10 mouse cellular contexts compared by ENCODE assay signal in the genomic region with DNA sequence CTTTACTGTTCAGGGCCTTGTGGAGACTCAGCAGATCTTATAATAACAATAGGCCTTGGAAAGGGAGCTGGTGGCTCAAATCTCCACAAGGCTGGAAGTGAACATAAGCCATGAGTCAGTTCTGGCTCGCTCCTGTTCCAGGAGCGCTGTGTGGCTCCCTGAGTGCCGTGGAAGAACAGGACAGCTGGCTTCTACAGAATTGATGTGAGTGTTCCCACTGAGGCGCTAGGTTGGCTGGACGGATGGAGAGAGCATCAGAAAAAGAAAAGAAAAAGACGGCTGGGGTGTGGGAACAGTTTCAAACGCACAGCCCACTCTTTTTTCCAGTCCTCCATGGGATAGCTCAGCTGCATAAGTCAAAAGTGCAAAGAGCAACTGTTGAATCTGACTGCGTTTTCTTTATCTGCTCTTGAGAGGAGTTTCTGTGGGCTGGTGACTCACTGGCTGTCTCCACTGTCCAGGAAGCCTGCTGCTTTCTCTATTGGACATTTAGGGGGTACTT. TPM values are rescaled to one million over a fixed set of nuclear protein-coding genes. Genes with fewer than 3 reads are reported as not detected.
DNase-seq lines count a peak whose midpoint lies in the region; ATAC-seq lines count a peak whose summit lies in the region.
"Had no signal": no experiment of that assay in that cellular context is flagged by ENCODE, and none has a peak within 500 bp of the region (broad histone marks: within the 10 kb centered on the region; RNA-seq: fewer than 3 reads in every experiment).

No protein-coding gene starts in this region.

- H3K4me2 ChIP-seq in kidney, embryonic 16.5 days (replicated peaks; ENCODE audit: low read depth, low read length): no peak overlapping the region
- no peak overlapping the region for H3K4me2 ChIP-seq in neural tube, embryonic 15.5 days

- no peaks in the 10 kb centered on the region for H3K36me3 ChIP-seq in kidney, embryonic 16.5 days (ENCODE audit: insufficient read depth, low read length)
- no peaks in the 10 kb centered on the region for H3K36me3 ChIP-seq in neural tube, embryonic 15.5 days

- peak overlapping the region; percentile 35 for H3K27ac ChIP-seq in kidney, embryonic 16.5 days (ENCODE audit: low read length)
- H3K27ac ChIP-seq in neural tube, embryonic 15.5 days (replicated peaks): no peak overlapping the region

- intact Hi-C loops in heart, postnatal 36 days (cut with DNase I): loop anchor here (2.0 to 5.0 kb wide), 2 partner anchors 23 to 49 kb away; a partner anchor contains a TSS

- H3K9ac ChIP-seq in kidney, embryonic 16.5 days (replicated peaks; ENCODE audit: low read length): no peak overlapping the region
- no peak overlapping the region for H3K9ac ChIP-seq in neural tube, embryonic 15.5 days (replicated peaks)

- DNase-seq in kidney, adult 11 months: no peak
- DNase-seq in Muller cell, postnatal 12 days (ENCODE audit: inconsistent ontology term): peak; percentile 57
- DNase-seq in gastrocnemius, postnatal 25 days: peak; percentile 66
- DNase-seq in heart, postnatal 36 days: peak; percentile 32 to 47
- no peak for DNase-seq in spleen, adult 18-20 months
- no peak for DNase-seq in lung, adult 18-20 months

- peaks cover 10% of the 10 kb centered on the region for H3K4me1 ChIP-seq in kidney, embryonic 16.5 days (ENCODE audit: insufficient read depth, low read length)
- no peaks in the 10 kb centered on the region for H3K4me1 ChIP-seq in neural tube, embryonic 15.5 days

- H3K9me3 ChIP-seq in kidney, embryonic 16.5 days (ENCODE audit: low read length): no peaks in the 10 kb centered on the region
- no peaks in the 10 kb centered on the region for H3K9me3 ChIP-seq in neural tube, embryonic 15.5 days (replicated peaks)
- H3K9me3 ChIP-seq: megakaryocyte, embryonic 14.5 days had no signal

- no peaks in the 10 kb centered on the region for H3K27me3 ChIP-seq in kidney, embryonic 16.5 days (ENCODE audit: insufficient read depth, low read length)
- H3K27me3 ChIP-seq in neural tube, embryonic 15.5 days (replicated peaks): no peaks in the 10 kb centered on the region
- H3K27me3 ChIP-seq: megakaryocyte, embryonic 14.5 days had no signal

- no peak overlapping the region for H3K4me3 ChIP-seq in kidney, embryonic 16.5 days (ENCODE audit: low read length)
- H3K4me3 ChIP-seq in neural tube, embryonic 15.5 days (replicated peaks): no peak overlapping the region
- H3K4me3 ChIP-seq: megakaryocyte, embryonic 14.5 days had no signal

- WGBS in kidney, embryonic 16.5 days: 49% methylated on average over 8 of the region's 8 CpGs
- WGBS in neural tube, embryonic 15.5 days: 63% methylated on average over 8 of the region's 8 CpGs

- ATAC-seq in kidney, embryonic 16.5 days (ENCODE audit: low FRiP score, low TSS enrichment): 0 out of 2 replicates have a peak, but pooled peaks have one; percentile 49
- no peak for ATAC-seq in neural tube, embryonic 15.5 days (ENCODE audit: low FRiP score)

RNA-seq across cellular contexts. Expression of a gene that starts 22.9 kb away (rescaled TPM):
- 5.3 and 5.7 TPM in 2 replicates for polyA plus RNA-seq in kidney, embryonic 16.5 days (2015; fragmentation: Nextera tagmentation; extraction: Ambion mirVana)
- total RNA-seq in gastrocnemius, postnatal 25 days (2021): 10 to 100 TPM in 1 of 2 experiments, 1 to 10 TPM in 1; 9.3 to 10.5 TPM
- total RNA-seq in heart, postnatal 36 days (2021): 10 to 100 TPM; 15.3 to 17.9 TPM
- polyA plus RNA-seq in neural tube, embryonic 15.5 days (2015; fragmentation: Nextera tagmentation; extraction: Ambion mirVana): 1.1 and 1.5 TPM in 2 replicates
- total RNA-seq: MEL had no signal

Comparison
In these comparisons a context has a peak if more than half of its experiments do, and no peak if none do; other contexts are left out.
1. DNase-seq: peak in Muller cell, postnatal 12 days (single experiment), gastrocnemius, postnatal 25 days (single experiment) and heart, postnatal 36 days (2 of 2); none in kidney, adult 11 months (single experiment), spleen, adult 18-20 months (0 of 2) and lung, adult 18-20 months (0 of 2).